Mouse (Mus musculus) MEL (cell line): ENCODE measurements around the gene Prdm16.

Source experiments
- CTCF ChIP-seq, 3 experiments: IDR thresholded peaks in 2 of 3; conservative IDR thresholded peaks in 1 of 3; 2 replicates each; pipeline ENCODE4 v1.5.1; 2011 to 2012; ENCODE audit warnings: low read length in 3 of 3, low read depth in 2 of 3, mild to moderate bottlenecking in 2 of 3, improper control_type of control experiment in 1 of 3, inconsistent platforms in 1 of 3, mixed read lengths in 1 of 3, moderate library complexity in 1 of 3; ENCODE audit not compliant: control insufficient read depth in 1 of 3, insufficient read depth in 1 of 3, poor library complexity in 1 of 3, severe bottlenecking in 1 of 3
- EP300 ChIP-seq, 2 experiments: IDR thresholded peaks; 2 replicates each; pipeline ENCODE4 v1.6.1; 2011; ENCODE audit warnings: improper control_type of control experiment in 2 of 2, low read length in 2 of 2, low read depth in 1 of 2, mild to moderate bottlenecking in 1 of 2
- GABPA ChIP-seq: IDR thresholded peaks from 2 replicates; pipeline ENCODE4 v1.6.1; 2012; ENCODE audit warnings: low read depth, mild to moderate bottlenecking, inconsistent platforms, low read length, improper control_type of control experiment, moderate library complexity
- KAT2A ChIP-seq: conservative IDR thresholded peaks from 2 replicates; pipeline ENCODE4 v1.6.1; 2012; ENCODE audit warnings: low read depth, low read length, improper control_type of control experiment, inconsistent platforms
- MAFK ChIP-seq: IDR thresholded peaks from 2 replicates; pipeline ENCODE4 v1.6.1; 2011; ENCODE audit warnings: low read depth, mild to moderate bottlenecking, low read length, improper control_type of control experiment, borderline replicate concordance
- MAX ChIP-seq: IDR thresholded peaks from 2 replicates; pipeline ENCODE4 v1.6.1; 2011; ENCODE audit warnings: low read length, improper control_type of control experiment
- POLR2A ChIP-seq, 2 experiments: IDR thresholded peaks; 2 replicates each; pipeline ENCODE4 v1.6.1; 2011 to 2012; ENCODE audit warnings: low read length in 2 of 2, mild to moderate bottlenecking in 2 of 2, control low read depth in 1 of 2, improper control_type of control experiment in 1 of 2, low read depth in 1 of 2, moderate library complexity in 1 of 2; ENCODE audit not compliant: control insufficient read depth in 1 of 2, insufficient read depth in 1 of 2, poor library complexity in 1 of 2
- RAD21 ChIP-seq: IDR thresholded peaks from 2 replicates; pipeline ENCODE4 v1.6.1; 2011; ENCODE audit warnings: mild to moderate bottlenecking, low read depth, low read length, improper control_type of control experiment
- SIN3A ChIP-seq: IDR thresholded peaks from 2 replicates; pipeline ENCODE4 v1.6.1; 2012; ENCODE audit warnings: low read length, improper control_type of control experiment, inconsistent platforms
- USF1 ChIP-seq: IDR thresholded peaks from 2 replicates; pipeline ENCODE4 v1.6.1; 2014; ENCODE audit warnings: low read depth, mild to moderate bottlenecking, inconsistent platforms, low read length, improper control_type of control experiment, moderate library complexity
- USF2 ChIP-seq, 2 experiments: IDR thresholded peaks; 2 replicates each; pipeline ENCODE4 v1.6.1; 2011 to 2012; ENCODE audit warnings: improper control_type of control experiment in 2 of 2, low read length in 2 of 2, borderline replicate concordance in 1 of 2, inconsistent platforms in 1 of 2, low read depth in 1 of 2, mild to moderate bottlenecking in 1 of 2; ENCODE audit not compliant: insufficient read depth in 1 of 2

- TF ChIP-seq KAT2A (no peak), CTCF (IDR thresholded peaks at IDR 0.05 in 2 of 3, conservative IDR thresholded peaks at IDR 0.05 in 1 of 3; ENCODE audit: control insufficient read depth in 1 of 3, insufficient read depth in 1 of 3, low read depth in 2 of 3, low read length in 3 of 3, poor library complexity in 1 of 3, severe bottlenecking in 1 of 3) (no peak), EP300 (IDR thresholded peaks at IDR 0.05; ENCODE audit: low read depth in 1 of 2, low read length in 2 of 2) (no peak), POLR2A (IDR thresholded peaks at IDR 0.05; ENCODE audit: control insufficient read depth in 1 of 2, insufficient read depth in 1 of 2, low read depth in 1 of 2, low read length in 2 of 2, poor library complexity in 1 of 2) (no peak), GABPA (no peak), RAD21 (no peak), MAX (no peak), SIN3A (no peak), MAFK (no peak), USF2 (IDR thresholded peaks at IDR 0.05; ENCODE audit: borderline replicate concordance in 1 of 2, insufficient read depth in 1 of 2, low read depth in 1 of 2, low read length in 2 of 2) (no peak), USF1 (no peak)
Measured at GRCm38 (mm10) chr4:154366836-154367235, 269.8 kb downstream of the Prdm16 start.
